Mouse (Mus musculus) G1E (cell line): ENCODE results near the gene Rspo1. TPM values are rescaled to one million over a fixed set of nuclear protein-coding genes. Genes with fewer than 3 reads are reported as not detected.

ENCODE experiments used
- ATAC-seq: 2 replicates; pipeline ENCODE4 v1.8.0; 2016; ENCODE audit warnings: mild to moderate bottlenecking; ENCODE audit not compliant: insufficient number of reproducible peaks, poor library complexity, low FRiP score, severe bottlenecking; ENCODE audit errors: extremely low read depth
- DNase-seq: peaks from one replicate; pipeline ENCODE4 v3.0.0; 2012; ENCODE audit warnings: low spot score
- H3K27me3 ChIP-seq: 2 replicates; pipeline ENCODE4 v1.6.1; 2012; ENCODE audit warnings: mild to moderate bottlenecking, low read length, inconsistent platforms; ENCODE audit not compliant: insufficient read depth
- H3K36me3 ChIP-seq: replicated peaks from 2 replicates; pipeline ENCODE3; 2012; ENCODE audit warnings: mild to moderate bottlenecking, inconsistent platforms
- H3K4me1 ChIP-seq: 2 replicates; pipeline ENCODE4 v1.6.1; 2012; ENCODE audit warnings: low read depth, low read length, inconsistent platforms, mixed read lengths; ENCODE audit not compliant: insufficient read depth
- H3K4me3 ChIP-seq: 2 replicates; pipeline ENCODE4 v1.5.1; 2012; ENCODE audit warnings: low read depth, mild to moderate bottlenecking, inconsistent platforms, low read length, moderate library complexity, mixed read lengths
- H3K9me3 ChIP-seq: replicated peaks from 2 replicates; pipeline ENCODE4 v1.6.1; 2012; ENCODE audit warnings: inconsistent platforms
- CTCF ChIP-seq: IDR thresholded peaks from 2 replicates; pipeline ENCODE4 v1.5.1; 2012; ENCODE audit warnings: low read depth, low read length, inconsistent platforms, mixed read lengths
- GATA1 ChIP-seq: IDR thresholded peaks from 2 replicates; pipeline ENCODE4 v1.6.1; 2012; ENCODE audit warnings: borderline replicate concordance, low read length, inconsistent platforms, mixed read lengths
- GATA2 ChIP-seq: IDR thresholded peaks from 2 replicates; pipeline ENCODE4 v1.6.1; 2012; ENCODE audit warnings: low read depth, low read length, inconsistent platforms, borderline replicate concordance
- POLR2AphosphoS5 ChIP-seq: IDR thresholded peaks from 2 replicates; pipeline ENCODE4 v1.6.1; 2012; ENCODE audit warnings: low read depth, low read length, inconsistent platforms; ENCODE audit not compliant: insufficient replicate concordance
- TAL1 ChIP-seq: conservative IDR thresholded peaks from 2 replicates; pipeline ENCODE4 v1.6.1; 2012; ENCODE audit warnings: low read depth, low read length, inconsistent platforms, mixed read lengths
- polyA plus RNA-seq: library from polyadenylated mRNA; stranded (reverse); fragments of >175 nt; gene quantifications from 2 replicates; pipeline ENCODE4 v1.2.3, GENCODE M21; 2012
- total RNA-seq, 2 experiments: library from RNA; stranded (forward) in 1 of 2; stranded (reverse) in 1 of 2; fragments of 200-1000 nt in 1 of 2; fragments of >200 nt in 1 of 2; fragmentation: Nextera tagmentation in 1 of 2; gene quantifications; 2 replicates each; pipeline ENCODE4 v1.2.3; 2014 to 2017

The Rspo1 gene
- total and polyA plus RNA-seq, 3 experiments = not detected

DNA sequence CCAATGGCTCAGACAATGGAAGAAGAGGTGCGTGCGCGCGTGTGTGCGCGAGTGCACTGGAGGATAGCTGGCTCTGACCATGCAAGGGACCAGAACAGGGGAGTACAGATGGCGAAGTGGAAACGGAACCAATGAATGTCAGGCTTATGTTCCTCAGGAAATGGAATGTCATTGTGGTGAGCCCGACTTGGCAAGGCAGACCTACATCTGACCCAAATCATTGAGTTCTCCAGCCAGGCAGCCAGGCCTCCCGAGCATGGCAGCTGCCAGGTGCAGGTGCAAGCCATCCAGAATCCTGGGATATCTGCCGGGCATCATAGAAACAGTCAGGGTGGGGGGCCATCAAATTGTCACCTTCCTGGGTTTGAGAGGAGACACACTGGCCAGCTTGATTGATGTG lies 25.3 kb upstream of the Rspo1 start:
- TF ChIP-seq GATA1 (no peak), POLR2AphosphoS5 (no peak), CTCF (no peak), TAL1 (no peak)
- no peak for DNase-seq

DNA sequence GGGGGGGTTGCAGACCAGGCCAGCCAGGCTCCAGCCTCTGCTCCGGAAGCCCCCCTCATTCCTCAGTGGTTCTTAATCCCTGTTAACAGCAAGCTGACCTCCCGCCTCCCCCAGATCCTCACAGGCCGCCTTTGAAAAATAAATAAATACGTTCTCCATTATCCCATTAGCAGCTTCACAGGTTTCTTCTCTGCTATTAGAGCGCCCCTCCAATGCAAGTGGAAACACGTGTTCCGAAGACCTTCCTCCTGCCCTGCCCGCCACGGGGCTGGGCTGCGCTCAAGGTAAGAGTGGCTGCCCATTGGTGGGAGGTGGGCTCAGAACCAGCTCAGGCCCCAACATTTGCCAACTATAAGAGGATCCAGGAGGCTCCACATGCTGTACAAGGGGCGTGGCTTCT lies 23.7 kb upstream of the Rspo1 start:
- Histone ChIP-seq H3K9me3 (no peaks in the 10 kb centered on the region), H3K4me3 (no peak overlapping the region), H3K36me3 (no peaks in the 10 kb centered on the region), H3K27me3 (peaks cover 15% of the 10 kb centered on the region), H3K4me1 (no peaks in the 10 kb centered on the region)
- ATAC-seq (no peak), DNase-seq (no peak)
- TF ChIP-seq GATA1 = no peak
- no peak for TF ChIP-seq TAL1
- TF ChIP-seq CTCF = no peak
- no peak for TF ChIP-seq POLR2AphosphoS5
- TF ChIP-seq GATA2 = no peak

More for the DNA sequence above, 25.3 kb upstream of the Rspo1 start:
- no peaks in the 10 kb centered on the region for H3K9me3 ChIP-seq
- H3K36me3 ChIP-seq = no peaks in the 10 kb centered on the region
- H3K4me1 ChIP-seq = no peaks in the 10 kb centered on the region
- no peak for ATAC-seq
- no peak overlapping the region for H3K4me3 ChIP-seq
- peaks cover 21% of the 10 kb centered on the region for H3K27me3 ChIP-seq

DNA sequence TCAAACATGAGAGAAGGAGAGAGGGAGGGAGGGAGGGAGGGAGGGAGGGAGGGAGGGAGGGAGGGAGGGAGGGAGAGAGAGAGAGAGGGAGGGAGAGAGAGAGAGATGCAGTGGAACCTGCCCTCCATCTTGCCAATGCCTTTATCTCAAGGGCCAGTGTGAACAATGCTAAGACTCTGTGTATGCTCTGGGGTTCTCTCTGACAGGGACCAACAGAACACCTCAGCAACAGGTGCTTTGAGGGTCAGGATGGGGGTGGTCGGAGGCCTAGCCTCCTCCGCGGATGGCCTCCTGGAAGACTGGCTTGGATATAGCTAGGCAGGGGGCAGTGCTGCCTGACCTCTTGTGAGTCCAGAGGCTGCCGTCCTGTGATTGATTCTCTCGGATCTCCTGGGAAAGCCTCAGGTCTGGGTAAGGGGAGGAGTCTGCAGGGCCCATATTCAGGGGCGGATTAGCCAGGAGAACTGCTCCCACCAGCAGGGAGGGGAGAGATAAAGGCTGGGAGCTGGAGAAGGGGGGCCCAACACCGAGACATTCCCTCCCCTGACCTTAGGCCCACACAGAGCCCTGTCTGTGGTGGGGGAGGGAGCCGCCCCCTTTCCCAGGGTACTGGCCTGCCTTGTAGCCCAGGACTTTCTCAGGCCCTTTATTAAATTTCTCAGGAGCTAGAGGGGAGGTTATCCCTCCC lies 21.2 kb upstream of the Rspo1 start:
- DNase-seq = no peak
- H3K36me3 ChIP-seq = no peaks in the 10 kb centered on the region
- no peak for TF ChIP-seq POLR2AphosphoS5
- no peak for TF ChIP-seq CTCF
- TF ChIP-seq GATA1 = no peak
- no peak for TF ChIP-seq TAL1
- TF ChIP-seq GATA2 = no peak
- peaks cover 20% of the 10 kb centered on the region for H3K27me3 ChIP-seq
- ATAC-seq = no peak
- no peaks in the 10 kb centered on the region for H3K9me3 ChIP-seq
- no peak overlapping the region for H3K4me3 ChIP-seq
- no peaks in the 10 kb centered on the region for H3K4me1 ChIP-seq

DNA sequence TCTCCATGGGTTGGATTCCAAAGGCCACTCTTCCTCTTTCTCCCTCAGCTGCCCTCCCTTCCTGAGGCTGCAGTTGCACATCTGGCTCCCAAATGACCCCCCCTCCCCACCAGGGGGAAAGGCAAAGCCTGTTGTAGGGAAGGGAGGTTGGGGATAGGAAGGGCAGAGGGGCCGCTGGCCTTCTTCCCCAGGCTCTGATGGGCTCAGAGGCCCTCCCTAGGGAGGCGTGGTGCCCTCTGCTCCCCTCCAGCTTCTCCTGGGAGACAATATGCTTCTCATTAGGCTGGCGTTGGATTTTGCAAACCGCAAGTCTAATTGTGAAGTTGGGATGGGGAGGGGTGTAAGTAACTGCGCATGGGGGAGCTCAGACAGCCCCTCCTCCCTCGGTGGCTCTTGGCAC lies 17.5 kb upstream of the Rspo1 start:
- Histone ChIP-seq H3K36me3 (no peaks in the 10 kb centered on the region), H3K4me1 (no peaks in the 10 kb centered on the region), H3K9me3 (no peaks in the 10 kb centered on the region), H3K4me3 (no peak overlapping the region), H3K27me3 (peaks cover 28% of the 10 kb centered on the region)
- TF ChIP-seq CTCF (no peak), GATA2 (no peak), GATA1 (no peak), TAL1 (no peak), POLR2AphosphoS5 (no peak)
- DNase-seq (no peak), ATAC-seq (no peak)

DNA sequence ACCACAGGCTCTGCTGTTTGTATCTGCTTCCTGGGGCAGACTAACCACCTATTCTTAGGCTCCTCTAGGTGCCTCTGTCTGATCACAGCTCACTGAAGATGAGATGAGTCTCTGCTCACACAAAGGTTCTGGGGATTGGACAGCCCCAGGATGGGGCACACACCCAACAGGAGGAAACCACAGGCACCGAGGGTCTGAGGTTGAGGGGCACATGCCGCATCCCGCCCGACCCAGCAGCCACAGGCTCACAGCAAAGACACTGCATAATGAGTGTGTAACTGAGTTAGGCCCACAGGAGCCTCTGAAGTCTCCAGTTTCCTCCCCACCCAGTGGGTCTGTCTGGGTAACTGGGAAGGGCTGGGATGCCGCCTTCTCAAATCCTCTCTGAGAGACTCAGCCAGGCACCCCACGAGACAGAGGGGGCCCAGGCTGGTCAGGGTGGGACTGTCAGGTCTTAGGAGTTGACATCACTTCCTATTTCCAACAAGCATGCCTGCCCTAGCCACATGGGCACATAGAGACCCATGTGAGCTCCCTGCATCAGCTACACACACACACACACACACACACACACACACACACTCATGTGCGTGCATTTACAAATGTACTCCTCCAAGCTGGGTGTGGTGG lies 16.9 kb upstream of the Rspo1 start:
- ATAC-seq = no peak
- Histone ChIP-seq H3K27me3 (peaks cover 29% of the 10 kb centered on the region), H3K36me3 (no peaks in the 10 kb centered on the region), H3K9me3 (no peaks in the 10 kb centered on the region), H3K4me3 (no peak overlapping the region), H3K4me1 (no peaks in the 10 kb centered on the region)
- no peak for TF ChIP-seq TAL1
- no peak for TF ChIP-seq GATA1
- TF ChIP-seq POLR2AphosphoS5 = no peak
- DNase-seq = no peak

DNA sequence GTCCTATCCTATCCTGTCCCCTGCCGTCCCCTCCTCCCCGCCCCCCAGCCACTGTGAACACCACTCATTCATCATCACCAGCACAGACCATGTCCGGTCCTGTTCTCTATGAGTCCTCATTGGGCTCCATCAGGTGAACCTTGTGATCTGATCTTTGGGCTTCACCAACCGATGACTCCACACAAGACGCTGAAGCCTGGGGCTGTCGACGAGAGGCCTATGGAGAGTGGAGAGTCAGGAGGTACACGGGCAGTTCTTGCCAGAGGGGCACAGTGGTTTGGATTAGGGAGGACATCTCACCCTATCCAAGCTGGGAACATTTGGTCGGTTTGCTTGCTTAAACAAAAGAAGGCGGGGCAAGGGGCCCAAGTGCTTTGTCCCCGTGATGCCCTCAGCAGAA lies 16.0 kb upstream of the Rspo1 start:
- Histone ChIP-seq H3K27me3 (peaks cover 26% of the 10 kb centered on the region), H3K4me1 (no peaks in the 10 kb centered on the region), H3K36me3 (no peaks in the 10 kb centered on the region), H3K4me3 (no peak overlapping the region), H3K9me3 (no peaks in the 10 kb centered on the region)
- DNase-seq (no peak), ATAC-seq (no peak)
- TF ChIP-seq TAL1 = no peak
- no peak for TF ChIP-seq GATA2
- no peak for TF ChIP-seq CTCF
- TF ChIP-seq POLR2AphosphoS5 = no peak
- no peak for TF ChIP-seq GATA1
